Mouse (Mus musculus): ENCODE results near the gene Sik3. TPM values are rescaled to one million over a fixed set of nuclear protein-coding genes. Genes with fewer than 3 reads are reported as not detected.

The Sik3 gene
- polyA plus RNA-seq, 1 experiment: 16.1 TPM

DNA sequence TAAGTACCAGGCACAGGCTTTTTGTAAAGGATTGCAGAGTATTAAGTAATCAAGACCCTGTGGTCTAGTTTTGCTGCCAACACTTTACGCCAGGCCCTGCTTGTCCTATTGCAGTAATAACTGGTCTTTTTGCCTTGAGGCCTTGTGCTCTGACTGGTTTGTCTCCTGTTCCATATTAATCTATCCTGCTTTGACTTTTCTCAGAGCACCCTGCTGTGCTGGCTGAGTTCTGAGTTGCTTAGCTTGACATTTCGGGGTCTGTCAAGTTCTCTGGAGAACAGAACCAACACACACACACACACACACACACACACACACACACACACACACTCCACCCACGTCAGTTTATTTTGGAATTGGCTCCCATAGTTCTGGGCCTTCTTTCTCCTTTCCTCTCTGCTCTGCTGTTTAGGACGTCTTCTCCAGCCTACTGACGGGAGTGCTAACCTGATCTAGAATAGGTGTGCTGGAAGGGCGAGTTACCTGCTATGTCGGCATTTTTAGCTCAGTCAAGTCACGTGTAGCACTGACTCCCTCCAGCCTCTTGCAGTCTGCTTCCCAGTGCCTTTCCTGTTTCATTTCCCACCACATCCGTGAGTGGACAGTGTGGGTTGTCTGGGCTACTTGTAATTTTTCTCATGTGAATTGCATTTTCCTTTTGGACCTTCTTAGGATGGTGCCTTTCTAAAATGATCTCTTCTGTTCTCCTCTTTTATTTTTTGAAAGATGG lies 49.2 kb downstream of the Sik3 start:
- peak overlapping the region; percentile 79 for H3K27ac ChIP-seq (replicated peaks; ENCODE audit: low read depth, low read length)
- no peak overlapping the region for H3K4me3 ChIP-seq (ENCODE audit: insufficient read depth, low read depth, low read length)
- H3K4me1 ChIP-seq (ENCODE audit: control insufficient read depth, insufficient read depth, insufficient read length, low read length): peaks cover 18% of the 10 kb centered on the region

- Histone ChIP-seq H3K4me3 (ENCODE audit: insufficient read depth, low read depth, low read length) (no peak overlapping the region), H3K27ac (replicated peaks; ENCODE audit: low read depth, low read length) (peak overlapping the region; percentile 4; the same call in 1 of the 2 replicates), H3K4me1 (ENCODE audit: control insufficient read depth, insufficient read depth, insufficient read length, low read length) (peaks cover 31% of the 10 kb centered on the region)
Observed at GRCm38 (mm10) chr9:46064331-46064730, 51.7 kb downstream of the Sik3 start.

DNA sequence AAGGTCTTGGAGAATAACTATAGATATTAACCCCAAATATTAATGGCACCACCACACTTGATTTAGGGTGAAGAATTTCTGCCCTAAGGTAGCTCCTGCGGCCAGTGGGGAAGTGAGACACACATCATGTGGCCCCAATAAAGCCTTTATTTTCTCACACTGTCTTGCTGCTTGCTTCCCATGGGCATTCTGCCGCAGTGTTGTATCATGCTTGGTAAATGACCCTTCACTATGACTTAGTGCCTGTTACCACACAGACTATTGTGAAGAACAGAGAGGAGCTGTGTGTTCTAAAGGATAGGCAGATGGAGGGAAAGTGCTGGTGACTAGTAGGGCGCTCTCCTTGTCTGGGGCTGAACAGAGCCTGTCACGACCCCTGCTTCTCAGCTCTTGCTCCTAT lies 54.1 kb downstream of the Sik3 start:
- Histone ChIP-seq H3K4me1 (ENCODE audit: control insufficient read depth, insufficient read depth, insufficient read length, low read length) (peaks cover 30% of the 10 kb centered on the region), H3K27ac (replicated peaks; ENCODE audit: low read depth, low read length) (no peak overlapping the region), H3K4me3 (ENCODE audit: insufficient read depth, low read depth, low read length) (no peak overlapping the region)

- H3K4me3 ChIP-seq (ENCODE audit: insufficient read depth, low read depth, low read length): no peak overlapping the region
- no peak overlapping the region for H3K27ac ChIP-seq (replicated peaks; ENCODE audit: low read depth, low read length)
- peaks cover 25% of the 10 kb centered on the region for H3K4me1 ChIP-seq (ENCODE audit: control insufficient read depth, insufficient read depth, insufficient read length, low read length)
Observed at GRCm38 (mm10) chr9:46067691-46068090, 55.1 kb downstream of the Sik3 start.

GRCm38 (mm10) chr9:46069013-46069412 lies 56.4 kb downstream of the Sik3 start:
- Histone ChIP-seq H3K4me1 (ENCODE audit: control insufficient read depth, insufficient read depth, insufficient read length, low read length) (peaks cover 28% of the 10 kb centered on the region), H3K27ac (replicated peaks; ENCODE audit: low read depth, low read length) (no peak overlapping the region), H3K4me3 (ENCODE audit: insufficient read depth, low read depth, low read length) (no peak overlapping the region)

- Histone ChIP-seq H3K4me1 (ENCODE audit: control insufficient read depth, insufficient read depth, insufficient read length, low read length) (peaks cover 14% of the 10 kb centered on the region), H3K4me3 (ENCODE audit: insufficient read depth, low read depth, low read length) (no peak overlapping the region), H3K27ac (replicated peaks; ENCODE audit: low read depth, low read length) (no peak overlapping the region)
Observed at GRCm38 (mm10) chr9:46072101-46072835, 59.6 kb downstream of the Sik3 start.

GRCm38 (mm10) chr9:46073443-46073842 lies 60.8 kb downstream of the Sik3 start:
- H3K4me3 ChIP-seq (ENCODE audit: insufficient read depth, low read depth, low read length): no peak overlapping the region
- no peak overlapping the region for H3K27ac ChIP-seq (replicated peaks; ENCODE audit: low read depth, low read length)

DNA sequence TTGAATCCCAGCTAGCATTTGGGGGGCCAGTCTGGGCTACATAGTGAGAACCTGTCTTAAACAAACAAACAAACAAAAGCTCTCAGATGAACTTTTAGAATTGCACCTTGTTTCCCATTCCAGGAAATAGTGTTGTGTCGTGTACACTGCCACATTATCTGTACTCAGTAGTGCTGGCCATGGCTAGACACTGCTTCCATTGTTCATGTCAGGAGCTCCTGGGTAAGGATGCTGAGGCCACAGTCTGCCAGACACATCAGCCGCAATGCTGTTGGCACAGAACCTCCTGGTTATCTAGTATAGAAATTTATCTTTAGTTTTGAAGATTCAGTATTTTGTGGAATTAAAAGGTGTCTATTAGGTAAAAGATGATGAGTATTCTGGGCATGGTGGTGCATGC lies 63.0 kb downstream of the Sik3 start:
- peaks cover 4% of the 10 kb centered on the region; the same call in 1 of the 2 replicates for H3K4me1 ChIP-seq (ENCODE audit: control insufficient read depth, insufficient read depth, insufficient read length, low read length)
- no peak overlapping the region for H3K27ac ChIP-seq (replicated peaks; ENCODE audit: low read depth, low read length)
- H3K4me3 ChIP-seq (ENCODE audit: insufficient read depth, low read depth, low read length): no peak overlapping the region

More at GRCm38 (mm10) chr9:46073443-46073842, 60.8 kb downstream of the Sik3 start:
- H3K4me1 ChIP-seq (ENCODE audit: control insufficient read depth, insufficient read depth, insufficient read length, low read length): peaks cover 10% of the 10 kb centered on the region; the same call in 1 of the 2 replicates

- peaks cover 5% of the 10 kb centered on the region; the same call in 1 of the 2 replicates for H3K4me1 ChIP-seq (ENCODE audit: control insufficient read depth, insufficient read depth, insufficient read length, low read length)
- no peak overlapping the region for H3K4me3 ChIP-seq (ENCODE audit: insufficient read depth, low read depth, low read length)
- no peak overlapping the region for H3K27ac ChIP-seq (replicated peaks; ENCODE audit: low read depth, low read length)
Observed at GRCm38 (mm10) chr9:46082381-46082821, 69.8 kb downstream of the Sik3 start.

DNA sequence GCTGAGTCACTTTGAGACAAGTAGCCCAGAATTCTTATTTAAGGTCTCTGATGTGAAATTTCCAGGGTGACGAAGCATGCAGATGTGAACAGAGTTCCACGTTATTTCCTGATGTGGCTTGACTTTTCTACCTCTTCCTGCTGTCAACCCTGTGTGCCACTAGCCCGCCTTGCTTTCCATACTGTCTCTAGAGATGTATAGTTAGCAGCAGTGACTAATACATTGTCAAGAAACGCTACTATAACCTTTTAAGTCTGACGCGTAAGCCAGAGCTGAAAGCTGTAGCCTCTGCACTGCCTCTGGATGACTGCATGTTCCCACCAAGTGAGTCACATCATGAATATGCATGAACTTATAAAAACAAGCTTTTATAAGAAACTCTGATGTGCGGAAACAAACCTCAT lies 70.9 kb downstream of the Sik3 start:
- no peak overlapping the region for H3K27ac ChIP-seq (replicated peaks; ENCODE audit: low read depth, low read length)
- no peak overlapping the region for H3K4me3 ChIP-seq (ENCODE audit: insufficient read depth, low read depth, low read length)
- peaks cover 6% of the 10 kb centered on the region; the same call in 1 of the 2 replicates for H3K4me1 ChIP-seq (ENCODE audit: control insufficient read depth, insufficient read depth, insufficient read length, low read length)

- Histone ChIP-seq H3K4me1 (ENCODE audit: control insufficient read depth, insufficient read depth, insufficient read length, low read length) (peaks cover 8% of the 10 kb centered on the region; the same call in 1 of the 2 replicates), H3K4me3 (ENCODE audit: insufficient read depth, low read depth, low read length) (no peak overlapping the region), H3K27ac (replicated peaks; ENCODE audit: low read depth, low read length) (no peak overlapping the region)
Observed at GRCm38 (mm10) chr9:46085898-46086297, 73.3 kb downstream of the Sik3 start.

GRCm38 (mm10) chr9:46086826-46087225 lies 74.2 kb downstream of the Sik3 start:
- no peak overlapping the region for H3K4me3 ChIP-seq (ENCODE audit: insufficient read depth, low read depth, low read length)
- peaks cover 7% of the 10 kb centered on the region; the same call in 1 of the 2 replicates for H3K4me1 ChIP-seq (ENCODE audit: control insufficient read depth, insufficient read depth, insufficient read length, low read length)
- no peak overlapping the region for H3K27ac ChIP-seq (replicated peaks; ENCODE audit: low read depth, low read length)

GRCm38 (mm10) chr9:46087461-46087860 lies 74.8 kb downstream of the Sik3 start:
- Histone ChIP-seq H3K4me3 (ENCODE audit: insufficient read depth, low read depth, low read length) (no peak overlapping the region), H3K27ac (replicated peaks; ENCODE audit: low read depth, low read length) (no peak overlapping the region), H3K4me1 (ENCODE audit: control insufficient read depth, insufficient read depth, insufficient read length, low read length) (peaks cover 9% of the 10 kb centered on the region)

GRCm38 (mm10) chr9:46088722-46089121 lies 76.1 kb downstream of the Sik3 start:
- Histone ChIP-seq H3K4me3 (ENCODE audit: insufficient read depth, low read depth, low read length) (no peak overlapping the region), H3K27ac (replicated peaks; ENCODE audit: low read depth, low read length) (no peak overlapping the region), H3K4me1 (ENCODE audit: control insufficient read depth, insufficient read depth, insufficient read length, low read length) (peaks cover 9% of the 10 kb centered on the region)

GRCm38 (mm10) chr9:46090066-46090465 lies 77.4 kb downstream of the Sik3 start:
- peaks cover 9% of the 10 kb centered on the region for H3K4me1 ChIP-seq (ENCODE audit: control insufficient read depth, insufficient read depth, insufficient read length, low read length)
- H3K27ac ChIP-seq (replicated peaks; ENCODE audit: low read depth, low read length): no peak overlapping the region
- no peak overlapping the region for H3K4me3 ChIP-seq (ENCODE audit: insufficient read depth, low read depth, low read length)
